Mouse (Mus musculus) liver, postnatal 0 days (tissue): ENCODE results near the gene Adgrf1. TPM values are rescaled to one million over a fixed set of nuclear protein-coding genes. Genes with fewer than 3 reads are reported as not detected.

Experiments
- ATAC-seq: fragments of 200-750 bp; cut with Nextera tagmentation; 2 replicates; pipeline ENCODE4 v1.8.0; 2017; ENCODE audit warnings: mild to moderate bottlenecking, moderate library complexity
- DNase-seq: peaks from one replicate; pipeline ENCODE4 v3.0.0-alpha.2; 2016
- H3K27ac ChIP-seq: fragments of 300-500 bp; sonication (generic); 2 replicates; pipeline ENCODE4 v1.5.1; 2014; ENCODE audit warnings: antibody characterized with exemption, moderate library complexity, mild to moderate bottlenecking, low read depth
- H3K27me3 ChIP-seq: fragments of 300-500 bp; sonication (generic); 2 replicates; pipeline ENCODE4 v1.6.1; 2014; ENCODE audit warnings: low read length, control low read depth, mixed read lengths; ENCODE audit not compliant: insufficient read depth
- H3K36me3 ChIP-seq: fragments of 300-500 bp; sonication (generic); replicated peaks from 2 replicates; pipeline ENCODE4 v1.6.1; 2014; ENCODE audit warnings: mild to moderate bottlenecking, control low read depth, low read length, moderate library complexity, mixed read lengths; ENCODE audit not compliant: insufficient read depth
- H3K4me1 ChIP-seq: fragments of 300-500 bp; sonication (generic); 2 replicates; pipeline ENCODE4 v1.6.1; 2014; ENCODE audit warnings: antibody characterized with exemption, mild to moderate bottlenecking, control low read depth; ENCODE audit not compliant: insufficient read depth
- H3K4me2 ChIP-seq: fragments of 300-500 bp; sonication (generic); 2 replicates; pipeline ENCODE4 v1.6.1; 2014; ENCODE audit warnings: low read depth, mild to moderate bottlenecking, low read length, moderate library complexity, mixed read lengths
- H3K4me3 ChIP-seq: fragments of 300-500 bp; sonication (generic); 2 replicates; pipeline ENCODE4 v1.5.1; 2014; ENCODE audit warnings: low read depth, low read length
- H3K9ac ChIP-seq: fragments of 300-500 bp; sonication (generic); replicated peaks from 2 replicates; pipeline ENCODE4 v1.6.1; 2014; ENCODE audit warnings: mild to moderate bottlenecking, moderate library complexity
- H3K9me3 ChIP-seq: fragments of 300-500 bp; sonication (generic); 2 replicates; pipeline ENCODE4 v1.6.1; 2016; ENCODE audit warnings: mild to moderate bottlenecking, control low read depth, low read length, mixed read lengths
- CTCF ChIP-seq: sonication (generic); IDR thresholded peaks from 2 replicates; pipeline ENCODE4 v1.5.1; 2016; ENCODE audit warnings: antibody characterized with exemption, low read depth
- EP300 ChIP-seq: IDR thresholded peaks from 2 replicates; pipeline ENCODE4 v1.6.1; 2016; ENCODE audit warnings: antibody characterized with exemption, low read depth, mild to moderate bottlenecking
- WGBS: fragments of 180-500 bp; shearing (Covaris S2); extraction: QIAGEN DNeasy Blood & Tissue Kit; methylation state at CpG from one replicate; pipeline ENCODE4 v1.1.7; 2014; ENCODE audit not compliant: insufficient replicate concordance; 5-methylcytosine and 5-hydroxymethylcytosine counted together
- polyA plus RNA-seq: library from polyadenylated mRNA; unstranded; fragments of >200 nt; fragmentation: Nextera tagmentation; extraction: Ambion mirVana; gene quantifications from 2 replicates; pipeline ENCODE4 v1.2.1, GENCODE M21; 2015

The Adgrf1 gene
- polyA plus RNA-seq, 1 experiment from 2014 or later, result 0.69 TPM

DNA sequence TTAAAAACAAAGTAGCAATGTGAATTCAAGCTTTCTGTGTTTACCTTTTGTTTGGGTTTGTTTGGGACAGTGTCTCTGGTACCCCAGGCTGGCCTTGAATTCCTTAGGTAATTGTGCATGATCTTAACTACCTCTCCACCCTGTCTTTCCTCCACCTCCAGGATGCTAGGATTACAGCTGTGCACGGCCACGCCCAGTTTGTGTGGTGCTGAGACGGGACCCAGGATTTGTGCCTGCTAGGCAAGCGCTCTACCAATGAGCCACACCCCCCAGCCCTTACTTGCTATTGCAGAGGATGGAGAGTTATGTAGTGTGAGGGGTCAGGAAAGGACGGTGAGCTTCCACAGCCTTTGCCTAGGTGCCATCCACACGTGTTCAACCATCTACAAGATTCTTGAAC lies 31.1 kb upstream of the Adgrf1 start:
- Histone ChIP-seq H3K27ac (no peak overlapping the region), H3K9ac (no peak overlapping the region), H3K4me1 (peaks cover 9% of the 10 kb centered on the region), H3K36me3 (no peaks in the 10 kb centered on the region), H3K4me3 (no peak overlapping the region), H3K4me2 (no peak overlapping the region), H3K27me3 (no peaks in the 10 kb centered on the region), H3K9me3 (no peaks in the 10 kb centered on the region)
- ATAC-seq, result no peak
- no peak for TF ChIP-seq EP300
- TF ChIP-seq CTCF, result no peak
- WGBS, result 76% methylated on average over 6 of the region's 6 CpGs
- DNase-seq, result no peak

DNA sequence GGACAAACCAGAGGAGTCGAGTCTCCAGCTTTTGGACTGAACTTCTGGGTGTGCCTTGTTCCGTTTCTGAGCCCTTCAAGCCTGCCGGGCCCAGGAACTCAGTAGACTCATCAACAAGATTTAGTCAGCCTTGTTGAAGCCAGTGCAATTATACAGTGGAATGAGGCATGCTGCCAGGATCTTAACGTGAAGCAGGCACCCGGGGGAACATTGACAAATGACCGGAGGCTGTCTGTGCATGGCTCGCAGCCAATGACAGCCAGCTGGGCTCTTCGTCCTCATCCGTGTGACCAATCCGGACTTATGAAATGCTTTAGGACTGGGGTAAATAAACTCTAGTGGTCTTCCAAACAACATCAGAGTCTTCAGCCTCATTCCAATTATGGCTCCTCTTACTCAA lies 29.0 kb upstream of the Adgrf1 start:
- TF ChIP-seq CTCF (no peak), EP300 (no peak)
- Histone ChIP-seq H3K27me3 (no peaks in the 10 kb centered on the region), H3K9me3 (no peaks in the 10 kb centered on the region), H3K36me3 (no peaks in the 10 kb centered on the region), H3K4me1 (peaks cover 9% of the 10 kb centered on the region), H3K27ac (no peak overlapping the region), H3K4me2 (no peak overlapping the region), H3K9ac (no peak overlapping the region), H3K4me3 (no peak overlapping the region)
- ATAC-seq (peak; percentile 51; the same call in 1 of the 2 replicates), DNase-seq (peak; percentile 62)
- 58% methylated on average over 10 of the region's 10 CpGs for WGBS

DNA sequence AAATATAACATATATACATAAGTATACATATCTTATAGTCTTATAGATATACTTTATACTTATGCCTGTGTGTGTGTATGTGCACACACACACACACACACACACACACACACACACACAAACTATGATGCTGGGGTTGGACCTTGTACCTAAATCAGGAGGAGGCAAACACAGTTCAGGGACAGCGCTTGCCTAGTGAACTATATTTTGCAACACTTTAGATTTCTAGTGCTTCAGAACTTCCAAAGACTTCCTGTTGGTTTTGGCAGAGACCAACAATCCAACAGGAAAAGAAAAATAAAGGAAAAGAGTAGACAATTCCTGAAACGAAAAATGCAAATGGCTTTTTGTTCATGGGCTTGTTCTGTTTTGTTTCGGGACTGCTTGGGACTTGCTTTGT lies 27.5 kb upstream of the Adgrf1 start:
- no peak overlapping the region for H3K27ac ChIP-seq
- TF ChIP-seq EP300 (peak; percentile 38; the same call in 1 of the 2 replicates), CTCF (no peak)
- DNase-seq (peak; percentile 36), ATAC-seq (peak; percentile 90)
- no peak overlapping the region for H3K4me3 ChIP-seq
- no peaks in the 10 kb centered on the region for H3K36me3 ChIP-seq
- no peak overlapping the region for H3K4me2 ChIP-seq
- no peaks in the 10 kb centered on the region for H3K27me3 ChIP-seq
- 45% methylated on average over 3 of the region's 3 CpGs for whole genome bisulfite sequencing
- no peak overlapping the region for H3K9ac ChIP-seq
- no peaks in the 10 kb centered on the region for H3K9me3 ChIP-seq
- H3K4me1 ChIP-seq, result peaks cover 9% of the 10 kb centered on the region

GRCm38 (mm10) chr17:43245364-43245763 lies 24.8 kb upstream of the Adgrf1 start:
- TF ChIP-seq EP300 (no peak), CTCF (no peak)
- Histone ChIP-seq H3K4me1 (peaks cover 13% of the 10 kb centered on the region), H3K9me3 (no peaks in the 10 kb centered on the region), H3K4me2 (no peak overlapping the region), H3K27me3 (no peaks in the 10 kb centered on the region), H3K36me3 (no peaks in the 10 kb centered on the region), H3K27ac (no peak overlapping the region), H3K9ac (no peak overlapping the region), H3K4me3 (no peak overlapping the region)
- WGBS, result 63% methylated on average over 6 of the region's 6 CpGs
- DNase-seq, result no peak
- no peak for ATAC-seq

DNA sequence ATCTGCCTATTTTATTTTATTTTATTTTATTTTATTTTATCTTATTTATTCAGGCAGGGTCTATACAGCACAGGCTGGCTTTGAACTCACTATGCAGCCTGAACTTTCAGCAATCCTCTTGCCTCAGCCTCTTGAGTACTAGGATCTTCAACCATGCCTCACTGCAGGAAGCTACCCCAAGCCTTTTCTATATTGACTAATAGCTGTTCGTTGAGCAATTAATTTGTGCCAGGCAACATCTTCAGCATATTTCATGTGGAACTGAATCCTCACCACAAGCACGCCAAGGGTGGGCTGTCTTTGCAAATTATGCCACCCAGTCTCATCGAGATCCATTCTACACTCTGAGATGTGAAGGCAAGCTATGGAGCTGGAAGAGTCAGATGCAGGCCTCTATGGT lies 22.9 kb upstream of the Adgrf1 start:
- no peak for DNase-seq
- no peak for ATAC-seq

GRCm38 (mm10) chr17:43249645-43250044 lies 20.5 kb upstream of the Adgrf1 start:
- no peaks in the 10 kb centered on the region for H3K36me3 ChIP-seq
- H3K4me3 ChIP-seq, result no peak overlapping the region
- TF ChIP-seq CTCF (no peak), EP300 (no peak)
- 0 out of 2 replicates have a peak overlapping the region, but pooled peaks have one; percentile 44 for H3K27ac ChIP-seq
- no peaks in the 10 kb centered on the region for H3K27me3 ChIP-seq
- WGBS, result 18% methylated on average over 3 of the region's 3 CpGs
- no peak overlapping the region for H3K4me2 ChIP-seq
- peaks cover 15% of the 10 kb centered on the region for H3K4me1 ChIP-seq
- no peak for DNase-seq
- H3K9me3 ChIP-seq, result no peaks in the 10 kb centered on the region
- no peak for ATAC-seq
- no peak overlapping the region for H3K9ac ChIP-seq

More for the DNA sequence above, 22.9 kb upstream of the Adgrf1 start:
- Histone ChIP-seq H3K4me2 (no peak overlapping the region), H3K9ac (no peak overlapping the region), H3K27me3 (no peaks in the 10 kb centered on the region), H3K36me3 (no peaks in the 10 kb centered on the region), H3K4me1 (peaks cover 13% of the 10 kb centered on the region), H3K27ac (no peak overlapping the region), H3K9me3 (no peaks in the 10 kb centered on the region), H3K4me3 (no peak overlapping the region)
- WGBS, result 72% methylated on average over 3 of the region's 3 CpGs
- TF ChIP-seq EP300 (no peak), CTCF (no peak)
